Mouse (Mus musculus) neural tube, embryonic 15.5 days (tissue): ENCODE data around the gene Mob3a. TPM values are rescaled to one million over a fixed set of nuclear protein-coding genes. Genes with fewer than 3 reads are reported as not detected.
A peak's percentile ranks its signal among the peaks of the same experiment; 100 is the strongest.

Source experiments
- ATAC-seq: fragments of 200-750 bp; cut with Nextera tagmentation; 2 replicates; pipeline ENCODE4 v1.8.0; 2017; ENCODE audit warnings: mild to moderate bottlenecking, moderate TSS enrichment, moderate library complexity; ENCODE audit not compliant: low FRiP score
- H3K27ac ChIP-seq: fragments of 300-500 bp; sonication (generic); replicated peaks from 2 replicates; pipeline ENCODE4 v1.5.1; 2015; ENCODE audit warnings: mild to moderate bottlenecking, inconsistent platforms
- H3K27me3 ChIP-seq: fragments of 300-500 bp; sonication (generic); replicated peaks from 2 replicates; pipeline ENCODE4 v1.6.1; 2015; ENCODE audit warnings: inconsistent platforms
- H3K36me3 ChIP-seq: fragments of 300-500 bp; sonication (generic); 2 replicates; pipeline ENCODE4 v1.6.1; 2015; ENCODE audit warnings: inconsistent platforms
- H3K4me1 ChIP-seq: fragments of 300-500 bp; sonication (generic); 2 replicates; pipeline ENCODE4 v1.6.1; 2015; ENCODE audit warnings: inconsistent platforms
- H3K4me2 ChIP-seq: fragments of 300-500 bp; sonication (generic); 2 replicates; pipeline ENCODE4 v1.6.1; 2015; ENCODE audit warnings: inconsistent platforms, mild to moderate bottlenecking, moderate library complexity
- H3K4me3 ChIP-seq: fragments of 300-500 bp; sonication (generic); replicated peaks from 2 replicates; pipeline ENCODE4 v1.5.1; 2015; ENCODE audit warnings: mild to moderate bottlenecking, inconsistent platforms
- H3K9ac ChIP-seq: fragments of 300-500 bp; sonication (generic); replicated peaks from 2 replicates; pipeline ENCODE4 v1.6.1; 2015; ENCODE audit warnings: mild to moderate bottlenecking, inconsistent platforms
- H3K9me3 ChIP-seq: fragments of 300-500 bp; sonication (generic); replicated peaks from 2 replicates; pipeline ENCODE4 v1.6.1; 2016; ENCODE audit warnings: inconsistent platforms
- WGBS: fragments of 180-500 bp; shearing (Covaris S2); methylation state at CpG from one replicate; pipeline ENCODE4 v1.1.7; 2015; ENCODE audit warnings: mixed read lengths; 5-methylcytosine and 5-hydroxymethylcytosine counted together
- polyA plus RNA-seq: library from polyadenylated mRNA; unstranded; fragments of >200 nt; fragmentation: Nextera tagmentation; extraction: Ambion mirVana; gene quantifications from 2 replicates; pipeline ENCODE4 v1.2.1, GENCODE M21; 2015

Gene Mob3a
- polyA plus RNA-seq, 1 experiment from 2014 or later: 53.0 TPM

- Histone ChIP-seq H3K9me3 (no peaks in the 10 kb centered on the region), H3K27ac (peak overlapping the region; percentile 98), H3K36me3 (peaks cover 7% of the 10 kb centered on the region), H3K27me3 (no peaks in the 10 kb centered on the region), H3K9ac (peak overlapping the region; percentile 82), H3K4me1 (peaks cover 72% of the 10 kb centered on the region), H3K4me2 (peak overlapping the region; percentile 76), H3K4me3 (peak overlapping the region; percentile 69)
- under 1% methylated on average over 72 of the region's 78 CpGs for WGBS
- ATAC-seq: peak; percentile 93
Measured at GRCm38 (mm10) chr10:80676198-80676928, 25.4 kb downstream of the Mob3a start.

DNA sequence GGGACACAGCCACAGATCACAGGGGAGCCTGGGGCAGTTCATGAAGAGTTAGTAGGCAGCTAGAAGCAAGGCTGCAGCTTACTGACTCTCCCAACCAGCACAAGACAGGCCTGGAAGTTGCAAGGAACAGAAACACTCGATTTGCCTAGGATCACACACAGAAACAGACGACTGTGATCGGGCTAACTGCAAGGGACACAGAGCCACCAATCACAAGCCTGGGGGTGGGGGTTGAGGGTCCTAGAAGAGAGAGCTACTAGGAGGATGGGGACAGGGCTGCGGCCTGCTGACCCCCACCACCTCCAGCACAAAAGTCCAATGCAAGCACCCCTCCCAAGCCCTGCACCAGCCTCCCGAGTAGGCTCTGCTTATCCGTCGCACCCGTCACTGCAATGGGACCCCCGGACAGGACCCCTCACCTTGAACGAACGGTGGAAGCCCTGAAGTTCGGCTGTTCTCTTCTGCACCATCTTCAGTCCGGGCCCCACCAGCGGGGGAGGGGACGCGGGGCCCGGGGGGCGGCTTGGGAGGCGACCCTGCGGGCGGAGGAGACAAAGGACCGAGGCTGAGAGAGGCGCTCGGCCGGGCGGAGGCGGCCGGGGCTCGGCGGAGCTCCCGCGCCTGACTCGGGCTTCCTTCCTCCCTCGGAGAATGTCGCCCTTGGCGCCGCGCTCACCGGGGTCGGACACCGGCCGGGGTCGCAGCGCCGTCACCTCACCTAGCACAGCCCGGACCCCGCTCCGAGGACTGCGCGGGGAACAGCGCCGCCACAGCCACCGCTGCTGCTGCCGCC, 26.2 kb downstream of the Mob3a start:
- Histone ChIP-seq H3K4me3 (peak overlapping the region; percentile 69), H3K36me3 (peaks cover 15% of the 10 kb centered on the region), H3K4me2 (peak overlapping the region; percentile 76), H3K9ac (peak overlapping the region; percentile 79), H3K27me3 (no peaks in the 10 kb centered on the region), H3K27ac (peak overlapping the region; percentile 89), H3K9me3 (no peaks in the 10 kb centered on the region), H3K4me1 (peaks cover 78% of the 10 kb centered on the region)
- 0% methylated on average over 43 of the region's 54 CpGs for WGBS
- ATAC-seq: peak; percentile 18

DNA sequence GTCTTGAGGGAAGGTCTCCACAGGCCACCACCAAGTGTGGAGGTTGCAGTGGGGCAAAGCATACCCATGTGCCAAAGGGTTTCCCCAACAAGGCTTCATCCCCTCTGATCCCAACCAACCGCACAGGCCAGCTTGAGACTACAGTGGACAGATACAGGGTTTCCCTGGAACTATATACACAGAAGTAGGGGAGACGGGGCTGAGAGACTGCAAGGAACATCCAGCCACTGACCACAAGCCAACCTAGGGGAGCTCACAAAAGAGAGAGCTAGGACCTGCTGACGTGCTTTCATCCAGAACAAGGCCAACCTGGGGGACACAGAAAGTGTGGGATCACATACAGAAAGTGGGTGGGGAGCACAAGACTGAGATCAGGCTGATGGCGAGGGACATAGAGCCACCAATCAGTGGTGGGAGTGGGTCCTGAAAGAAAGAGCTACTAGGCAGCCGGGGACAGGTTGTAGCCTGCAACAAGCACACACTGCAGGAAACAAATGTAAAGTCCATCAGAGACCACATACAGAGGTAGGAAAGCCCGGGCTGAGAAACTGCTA, 26.8 kb downstream of the Mob3a start:
- 19% methylated on average over 6 of the region's 6 CpGs for WGBS
- Histone ChIP-seq H3K4me1 (peaks cover 85% of the 10 kb centered on the region), H3K27ac (peak overlapping the region; percentile 89), H3K9me3 (no peaks in the 10 kb centered on the region), H3K27me3 (no peaks in the 10 kb centered on the region), H3K9ac (peak overlapping the region; percentile 79), H3K36me3 (peaks cover 21% of the 10 kb centered on the region), H3K4me3 (peak overlapping the region; percentile 69), H3K4me2 (peak overlapping the region; percentile 76)
- ATAC-seq: no peak

GRCm38 (mm10) chr10:80674161-80674711, 27.5 kb downstream of the Mob3a start:
- 68% methylated on average over 5 of the region's 5 CpGs for WGBS
- peaks cover 81% of the 10 kb centered on the region for H3K4me1 ChIP-seq

DNA sequence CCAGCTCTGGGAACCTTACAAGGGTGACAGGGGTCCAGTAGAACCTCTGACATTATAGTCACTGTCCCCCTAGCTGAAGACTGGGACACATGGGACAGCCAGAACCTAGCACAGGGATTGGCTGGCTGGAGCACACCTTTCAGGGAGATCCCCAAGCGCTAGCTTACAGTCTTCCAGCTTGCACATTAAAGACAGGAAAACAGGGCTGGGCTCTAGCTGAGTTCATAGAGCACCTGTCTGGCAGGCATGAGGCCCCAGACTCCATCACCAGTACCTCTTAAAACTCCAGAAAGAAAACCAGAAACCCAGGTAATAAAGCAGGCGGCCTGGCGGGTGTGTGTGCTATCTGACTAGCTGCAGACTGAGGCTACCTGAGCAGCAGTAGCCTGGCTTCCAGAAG, 28.1 kb downstream of the Mob3a start:
- Histone ChIP-seq H3K27ac (no peak overlapping the region), H3K4me3 (peak overlapping the region; percentile 69), H3K27me3 (no peaks in the 10 kb centered on the region), H3K9ac (peak overlapping the region; percentile 79; the same call in 1 of the 2 replicates), H3K4me2 (peak overlapping the region; percentile 76), H3K9me3 (no peaks in the 10 kb centered on the region), H3K4me1 (peaks cover 75% of the 10 kb centered on the region), H3K36me3 (peaks cover 34% of the 10 kb centered on the region)
- ATAC-seq: no peak
- 94% methylated on average over 3 of the region's 3 CpGs for WGBS

More at GRCm38 (mm10) chr10:80674161-80674711, 27.5 kb downstream of the Mob3a start:
- Histone ChIP-seq H3K4me2 (peak overlapping the region; percentile 76), H3K27ac (no peak overlapping the region), H3K27me3 (no peaks in the 10 kb centered on the region), H3K4me3 (peak overlapping the region; percentile 69), H3K9ac (peak overlapping the region; percentile 79), H3K36me3 (peaks cover 28% of the 10 kb centered on the region), H3K9me3 (no peaks in the 10 kb centered on the region)
- no peak for ATAC-seq

DNA sequence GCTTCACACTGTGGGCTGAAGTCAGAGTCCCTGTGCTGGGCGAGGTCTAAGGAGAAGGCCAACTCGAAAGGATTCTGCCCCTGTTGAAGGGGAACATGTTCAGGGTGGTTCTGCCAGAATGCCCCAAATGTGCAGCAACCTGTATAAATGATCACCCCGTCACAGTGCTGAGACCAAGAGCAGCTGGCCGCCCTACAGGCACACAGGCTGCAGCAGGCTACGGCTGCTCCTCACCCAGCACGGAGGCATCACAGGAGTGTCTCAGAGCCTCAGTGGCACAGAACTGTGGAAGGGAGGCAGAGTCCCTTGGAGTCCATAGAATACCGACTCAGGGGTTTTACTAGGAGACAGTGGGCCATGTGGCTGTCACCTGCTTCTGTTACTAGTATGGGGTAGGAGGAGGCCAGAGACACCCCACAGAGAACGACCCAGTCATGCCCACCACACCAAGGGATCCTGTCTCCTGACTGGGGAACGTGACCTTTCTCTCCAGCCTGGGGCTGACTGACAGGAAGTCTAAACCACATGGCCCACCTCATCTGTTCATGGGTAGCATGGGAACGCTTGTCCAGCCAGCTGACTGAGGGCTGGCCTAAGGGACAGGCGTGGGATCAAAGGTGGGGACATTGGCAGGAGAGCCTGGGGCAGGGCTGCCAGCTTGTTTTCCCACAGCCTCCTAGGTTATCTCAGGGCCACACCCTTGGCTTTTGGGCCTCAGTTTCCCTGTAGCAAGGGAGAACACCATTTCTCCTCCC, 29.7 kb downstream of the Mob3a start:
- no peak overlapping the region for H3K4me2 ChIP-seq
- no peak for ATAC-seq
- H3K4me3 ChIP-seq: no peak overlapping the region
- WGBS: 80% methylated on average over 11 of the region's 11 CpGs
- peaks cover 59% of the 10 kb centered on the region for H3K4me1 ChIP-seq
- no peaks in the 10 kb centered on the region for H3K9me3 ChIP-seq
- peaks cover 49% of the 10 kb centered on the region for H3K36me3 ChIP-seq
- H3K9ac ChIP-seq: no peak overlapping the region
- no peaks in the 10 kb centered on the region for H3K27me3 ChIP-seq
- no peak overlapping the region for H3K27ac ChIP-seq

DNA sequence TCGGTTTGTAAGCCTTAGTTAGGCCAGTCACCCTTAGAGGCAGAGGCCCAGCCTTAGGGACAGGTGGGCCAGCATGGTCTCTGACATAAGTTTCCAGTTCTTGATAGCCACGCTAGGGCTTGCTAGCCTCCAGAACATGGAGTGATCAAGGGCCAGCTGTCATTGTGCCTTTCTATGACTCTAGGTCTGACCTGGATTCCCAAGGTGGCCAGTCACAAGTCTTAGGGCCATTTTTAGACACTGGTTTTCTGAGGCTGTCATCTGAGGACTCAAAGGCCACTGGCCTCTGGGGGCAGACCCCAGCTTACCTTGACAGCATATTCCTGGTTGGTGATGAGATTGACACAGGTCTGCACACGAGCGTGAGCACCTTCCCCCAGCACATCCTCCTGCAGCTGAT, 30.5 kb downstream of the Mob3a start:
- no peaks in the 10 kb centered on the region for H3K9me3 ChIP-seq
- no peak overlapping the region for H3K27ac ChIP-seq
- peaks cover 54% of the 10 kb centered on the region for H3K4me1 ChIP-seq
- H3K4me2 ChIP-seq: no peak overlapping the region
- H3K36me3 ChIP-seq: peaks cover 58% of the 10 kb centered on the region
- no peak for ATAC-seq
- no peak overlapping the region for H3K9ac ChIP-seq
- no peak overlapping the region for H3K4me3 ChIP-seq
- 94% methylated on average over 4 of the region's 4 CpGs for WGBS
- no peaks in the 10 kb centered on the region for H3K27me3 ChIP-seq

GRCm38 (mm10) chr10:80670531-80670930, 31.2 kb downstream of the Mob3a start:
- no peak overlapping the region for H3K4me2 ChIP-seq
- H3K4me1 ChIP-seq: peaks cover 57% of the 10 kb centered on the region
- no peak overlapping the region for H3K9ac ChIP-seq
- WGBS: 90% methylated on average over 2 of the region's 2 CpGs
- no peaks in the 10 kb centered on the region for H3K27me3 ChIP-seq
- H3K9me3 ChIP-seq: no peaks in the 10 kb centered on the region
- no peak overlapping the region for H3K4me3 ChIP-seq
- ATAC-seq: no peak
- H3K36me3 ChIP-seq: peaks cover 64% of the 10 kb centered on the region
- no peak overlapping the region for H3K27ac ChIP-seq

DNA sequence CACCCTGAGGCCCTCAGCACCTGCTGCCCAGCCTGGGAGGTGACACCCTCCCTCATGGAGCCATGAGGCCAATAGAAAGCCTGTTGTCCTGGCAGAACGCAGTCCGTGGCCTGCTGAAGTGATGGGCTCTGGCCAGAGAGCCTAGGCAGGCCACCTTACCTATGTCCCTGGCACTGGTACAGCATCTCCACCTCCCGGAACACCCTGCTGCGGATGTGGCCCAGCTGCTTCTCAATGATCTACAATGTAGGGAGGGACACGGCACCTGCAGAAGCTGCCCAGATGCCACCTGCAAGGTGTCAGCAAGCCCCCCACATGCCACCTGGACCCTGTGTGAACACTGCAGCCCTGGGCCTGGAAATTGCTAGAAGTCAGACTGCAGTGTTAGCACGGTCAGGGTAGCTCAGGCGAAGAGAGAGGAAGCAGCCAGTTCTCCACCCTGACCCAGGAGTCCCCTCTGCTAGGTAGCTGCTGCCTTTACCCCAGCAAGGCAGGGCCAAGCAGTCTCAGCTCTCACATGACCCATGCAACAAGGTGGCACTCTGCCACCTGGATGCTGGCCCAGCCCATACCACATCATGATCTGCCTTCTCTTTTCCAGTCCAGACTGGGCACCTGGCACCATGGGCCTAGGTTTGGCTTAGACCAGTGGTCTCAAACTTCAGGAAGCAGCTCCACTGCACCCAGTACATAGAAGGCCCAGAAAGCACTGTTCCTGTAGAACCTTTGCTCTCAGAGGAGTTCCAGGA, 31.9 kb downstream of the Mob3a start:
- Histone ChIP-seq H3K9me3 (no peaks in the 10 kb centered on the region), H3K4me2 (no peak overlapping the region), H3K4me1 (peaks cover 59% of the 10 kb centered on the region), H3K27ac (no peak overlapping the region), H3K27me3 (no peaks in the 10 kb centered on the region), H3K36me3 (peaks cover 68% of the 10 kb centered on the region), H3K4me3 (no peak overlapping the region), H3K9ac (no peak overlapping the region)
- no peak; the same call in 1 of the 2 replicates for ATAC-seq
- 94% methylated on average over 7 of the region's 7 CpGs for WGBS

DNA sequence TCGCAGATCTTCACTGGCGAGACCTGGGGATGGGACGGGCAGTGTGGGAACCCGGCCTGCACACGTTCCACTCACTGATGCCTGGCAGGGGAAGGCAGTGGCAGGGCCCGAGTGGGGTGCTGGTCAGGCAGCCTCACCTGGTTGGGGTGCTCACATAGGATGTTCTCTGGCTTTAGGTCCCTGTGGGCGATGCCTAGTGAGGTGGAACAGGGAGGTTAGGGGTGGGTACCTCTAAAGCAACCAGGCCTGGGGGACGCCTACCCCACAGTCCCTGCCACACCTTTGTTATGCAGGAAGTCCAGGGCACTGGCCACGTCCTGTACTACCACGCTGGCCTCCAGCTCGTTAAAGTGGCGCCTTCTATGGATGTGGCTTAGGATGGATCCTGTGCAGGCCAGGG, 32.8 kb downstream of the Mob3a start:
- H3K9me3 ChIP-seq: no peaks in the 10 kb centered on the region
- peaks cover 55% of the 10 kb centered on the region for H3K4me1 ChIP-seq
- no peak overlapping the region for H3K4me2 ChIP-seq
- 95% methylated on average over 12 of the region's 12 CpGs for WGBS
- no peak for ATAC-seq
- no peak overlapping the region for H3K27ac ChIP-seq
- peaks cover 68% of the 10 kb centered on the region for H3K36me3 ChIP-seq
- H3K4me3 ChIP-seq: no peak overlapping the region
- H3K9ac ChIP-seq: no peak overlapping the region
- no peaks in the 10 kb centered on the region for H3K27me3 ChIP-seq
